Mouse (Mus musculus) lung, adult 2 months (tissue): ENCODE results near the gene Crtac1.

ENCODE experiments used
- CTCF ChIP-seq: fragments of 200-500 bp; IDR thresholded peaks from 2 replicates; pipeline ENCODE4 v1.5.1; 2011; ENCODE audit warnings: mild to moderate bottlenecking, low read length, control low read depth; ENCODE audit not compliant: insufficient read depth
- POLR2A ChIP-seq: fragments of 200-500 bp; IDR thresholded peaks from 2 replicates; pipeline ENCODE4 v1.6.1; 2011; ENCODE audit warnings: low read depth, mild to moderate bottlenecking, control low read depth, low read length, borderline replicate concordance; ENCODE audit errors: extremely low read depth

DNA sequence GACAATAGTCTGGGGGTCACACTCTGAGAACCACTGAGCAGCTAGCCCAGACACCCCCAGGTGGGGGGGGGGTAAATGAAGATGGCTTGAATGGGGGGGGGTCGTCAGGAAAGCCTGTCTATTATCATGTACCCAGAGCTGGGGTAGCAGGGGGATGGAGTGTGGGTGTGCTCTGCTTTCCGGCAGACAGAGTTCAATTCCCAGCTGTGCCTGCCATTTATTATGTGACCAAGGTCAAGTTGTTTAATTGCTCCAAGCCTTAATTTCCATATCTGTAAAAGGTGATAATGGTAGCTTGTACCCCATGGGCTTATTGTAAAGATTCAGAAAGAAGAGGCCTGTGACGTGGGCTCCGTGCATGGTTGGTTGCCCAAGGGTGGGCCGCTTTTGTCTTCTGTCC lies 109.6 kb downstream of the Crtac1 start:
- TF ChIP-seq CTCF (no peak), POLR2A (no peak)
